Mouse (Mus musculus) right cerebral cortex, postnatal 4 days (tissue): ENCODE measurements around the gene St6galnac3.

Experiments
- DNase-seq: peaks from one replicate; pipeline ENCODE4 v3.0.0-alpha.2; 2022

The St6galnac3 gene

DNA sequence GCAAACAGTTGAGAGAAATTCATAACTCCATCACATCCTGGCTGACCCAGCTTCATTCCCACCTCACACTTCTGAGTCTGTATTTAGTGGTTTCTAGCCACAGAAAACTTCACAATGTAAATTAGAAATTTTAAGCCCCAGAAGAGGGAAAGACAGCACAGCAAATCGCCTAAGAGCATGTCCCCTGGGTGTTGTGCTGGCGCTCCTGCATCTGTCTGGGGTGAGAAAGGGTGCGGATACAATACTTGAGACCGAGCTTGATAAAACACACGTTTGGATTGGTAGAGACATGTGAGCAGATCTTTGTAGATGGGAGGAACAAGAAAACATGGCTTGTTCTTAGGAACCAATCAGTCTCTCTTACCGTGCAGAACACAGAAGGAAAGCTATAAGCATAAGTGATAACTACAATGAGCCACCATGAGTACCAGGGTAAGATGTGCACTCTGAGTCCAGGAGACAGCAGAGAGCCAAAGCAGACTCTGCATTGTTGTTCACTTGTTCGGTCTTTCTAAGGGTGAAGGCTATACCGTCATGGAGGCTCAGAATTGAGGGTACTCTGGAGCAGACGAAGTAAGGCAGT is 214.8 kb downstream of the St6galnac3 start:
- no peak for DNase-seq

DNA sequence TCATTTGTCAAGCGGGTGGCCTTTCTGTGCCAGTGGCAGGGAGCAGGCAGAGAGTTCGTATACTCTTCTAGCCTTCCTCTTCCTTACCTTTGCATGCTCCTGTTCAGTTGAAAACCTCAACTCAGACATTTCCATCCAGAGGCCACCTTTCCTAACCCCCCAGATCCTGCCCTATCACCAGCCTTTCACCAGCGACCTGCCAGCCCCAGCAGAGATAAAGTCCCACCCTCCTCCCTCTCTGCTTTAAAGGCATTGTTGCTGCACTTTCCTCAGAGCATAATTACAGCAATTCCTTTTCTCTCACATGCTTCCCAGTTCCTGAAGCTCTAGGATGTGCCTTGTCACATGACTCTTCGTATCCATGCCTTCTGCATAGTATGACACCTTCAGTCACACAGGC is 215.3 kb downstream of the St6galnac3 start:
- no peak for DNase-seq

- no peak for DNase-seq
These were observed 215.9 kb downstream of the St6galnac3 start for GRCm38 (mm10) chr3:153509029-153509428.

DNA sequence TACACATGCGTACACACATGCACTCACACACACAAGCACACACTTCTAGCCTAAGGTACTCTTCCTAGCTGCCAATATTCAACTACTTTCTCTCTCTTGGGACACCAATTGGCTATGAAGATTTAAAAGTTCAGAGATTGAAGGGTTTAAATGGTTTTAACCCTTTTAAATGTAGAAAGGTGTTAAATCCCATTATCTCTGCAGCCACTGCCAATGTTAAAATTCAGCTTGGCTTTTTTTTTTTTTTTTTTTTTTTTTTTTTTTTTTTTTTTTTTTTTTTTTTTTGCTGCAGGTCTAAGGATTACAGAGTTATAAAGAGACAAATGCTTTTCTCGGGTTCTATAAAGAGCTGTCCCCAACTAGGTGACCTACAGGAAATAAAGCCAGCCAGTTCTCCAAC is 216.4 kb downstream of the St6galnac3 start:
- DNase-seq: no peak

DNA sequence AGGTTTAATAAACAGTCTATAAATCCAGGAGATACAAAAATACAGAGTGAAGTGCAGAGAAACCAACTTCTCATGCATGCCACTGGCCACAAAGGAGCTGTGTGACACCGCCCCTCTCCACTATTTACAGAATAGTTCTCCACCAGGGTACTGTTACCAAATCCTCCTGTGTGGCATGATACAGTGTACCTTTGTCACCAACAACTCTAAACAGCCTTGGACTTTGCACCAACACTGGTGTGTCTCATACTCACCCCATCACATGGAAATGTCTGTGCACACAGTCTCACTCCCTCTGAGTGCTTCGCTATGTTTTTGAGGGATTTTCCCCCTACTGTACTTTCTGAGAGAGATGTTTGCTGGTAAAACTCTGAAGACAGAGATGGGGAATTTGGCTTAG is 217.4 kb downstream of the St6galnac3 start:
- no peak for DNase-seq

GRCm38 (mm10) chr3:153502488-153502887 is 222.5 kb downstream of the St6galnac3 start:
- no peak for DNase-seq

DNA sequence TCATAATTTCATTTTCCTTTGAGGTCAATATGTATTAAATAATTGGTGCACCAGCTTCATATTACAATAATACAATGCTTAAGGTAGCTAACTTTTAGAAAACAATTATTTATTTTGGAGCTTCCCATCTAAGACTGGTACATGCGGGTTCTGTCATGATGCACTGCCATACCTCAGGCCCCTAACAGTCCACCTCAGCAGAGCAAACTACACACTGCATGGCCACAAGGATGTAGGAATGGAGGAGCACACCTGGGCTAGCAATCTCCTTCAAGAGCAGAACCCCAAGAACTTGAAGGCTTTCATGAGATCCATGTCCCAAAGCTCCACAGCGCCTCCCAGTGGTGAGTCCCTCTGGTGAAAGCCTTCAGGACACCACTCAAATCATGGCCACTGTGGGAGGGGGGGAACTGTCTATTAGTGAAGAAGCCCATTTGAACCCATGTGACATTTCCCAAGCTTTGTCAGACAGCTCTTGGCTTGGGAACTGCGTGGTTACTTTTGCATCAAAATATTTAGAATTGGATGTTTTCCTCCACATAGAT is 223.6 kb downstream of the St6galnac3 start:
- peak; percentile 87 for DNase-seq

GRCm38 (mm10) chr3:153492986-153493385 is 232.0 kb downstream of the St6galnac3 start:
- DNase-seq: no peak

DNA sequence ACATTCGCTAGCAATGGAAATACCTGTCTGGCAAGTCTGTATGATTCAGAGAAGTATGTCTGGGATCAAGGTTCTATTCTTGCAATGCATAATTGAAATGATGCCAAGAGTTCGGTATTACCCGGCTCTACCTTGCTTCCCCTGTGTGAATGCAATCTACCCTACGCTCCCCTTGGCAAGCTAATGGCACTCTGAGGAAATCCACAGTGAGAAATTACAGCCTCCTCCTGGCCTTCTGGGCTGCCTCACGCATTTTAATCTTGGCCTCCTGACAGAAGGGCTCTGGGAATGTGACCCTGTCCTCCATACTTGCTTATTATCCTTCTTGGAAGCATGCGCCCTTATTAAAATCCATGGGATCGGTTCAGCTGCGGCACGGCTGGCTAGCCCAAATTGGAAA is 235.3 kb downstream of the St6galnac3 start:
- DNase-seq: no peak

GRCm38 (mm10) chr3:153488931-153489330 is 236.0 kb downstream of the St6galnac3 start:
- DNase-seq: no peak

- DNase-seq: no peak
These were observed 239.8 kb downstream of the St6galnac3 start for GRCm38 (mm10) chr3:153485176-153485575.

- peak; percentile 68 for DNase-seq
These were observed 240.3 kb downstream of the St6galnac3 start for GRCm38 (mm10) chr3:153484701-153485100.

GRCm38 (mm10) chr3:153483691-153484090 is 241.3 kb downstream of the St6galnac3 start:
- DNase-seq: no peak

GRCm38 (mm10) chr3:153482098-153482497 is 242.9 kb downstream of the St6galnac3 start:
- DNase-seq: peak; percentile 81

- no peak for DNase-seq
These were observed 244.0 kb downstream of the St6galnac3 start for GRCm38 (mm10) chr3:153481012-153481411.

DNA sequence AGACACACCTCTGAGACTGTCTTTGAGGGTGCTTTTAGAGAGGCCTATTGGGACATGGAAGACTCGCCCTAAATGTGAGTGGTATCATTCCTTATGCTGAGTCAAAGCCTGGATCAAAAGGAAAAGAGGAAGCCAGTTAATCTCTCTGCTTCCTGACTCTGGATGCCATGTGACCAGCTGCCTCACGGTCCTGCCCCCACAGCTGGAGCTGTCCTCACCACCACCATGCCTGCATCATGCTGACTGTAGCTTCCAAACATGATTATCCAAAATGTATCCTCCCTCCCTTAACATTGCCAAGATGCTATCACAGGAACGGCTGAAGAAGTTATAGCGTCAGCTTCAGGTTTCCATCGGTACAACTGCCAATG is 244.4 kb downstream of the St6galnac3 start:
- DNase-seq: no peak

GRCm38 (mm10) chr3:153480005-153480635 is 244.9 kb downstream of the St6galnac3 start:
- no peak for DNase-seq

- DNase-seq: no peak
These were observed 249.1 kb downstream of the St6galnac3 start for GRCm38 (mm10) chr3:153475919-153476318.

DNA sequence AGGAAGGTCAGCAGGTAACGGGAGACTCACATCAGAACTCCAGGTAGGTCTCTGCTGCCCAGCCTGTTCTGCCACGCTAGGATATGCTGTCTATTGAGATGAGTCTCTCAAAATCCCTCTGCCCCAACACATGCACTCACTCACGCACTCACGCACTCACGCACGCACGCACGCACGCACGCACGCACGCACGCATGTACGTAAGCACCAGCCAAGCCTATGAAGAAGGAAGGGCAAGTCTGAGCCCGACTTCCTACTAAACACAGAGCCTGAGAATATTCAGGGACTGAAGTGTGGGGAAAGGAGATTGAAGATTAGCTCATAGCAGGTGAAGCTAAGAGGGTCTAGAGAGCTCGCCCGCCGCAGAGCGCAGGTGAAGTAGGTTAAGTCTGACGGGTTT is 249.5 kb downstream of the St6galnac3 start:
- DNase-seq: no peak

GRCm38 (mm10) chr3:153472583-153473471 is 252.1 kb downstream of the St6galnac3 start:
- no peak for DNase-seq

GRCm38 (mm10) chr3:153463849-153464248 is 261.1 kb downstream of the St6galnac3 start:
- no peak for DNase-seq

DNA sequence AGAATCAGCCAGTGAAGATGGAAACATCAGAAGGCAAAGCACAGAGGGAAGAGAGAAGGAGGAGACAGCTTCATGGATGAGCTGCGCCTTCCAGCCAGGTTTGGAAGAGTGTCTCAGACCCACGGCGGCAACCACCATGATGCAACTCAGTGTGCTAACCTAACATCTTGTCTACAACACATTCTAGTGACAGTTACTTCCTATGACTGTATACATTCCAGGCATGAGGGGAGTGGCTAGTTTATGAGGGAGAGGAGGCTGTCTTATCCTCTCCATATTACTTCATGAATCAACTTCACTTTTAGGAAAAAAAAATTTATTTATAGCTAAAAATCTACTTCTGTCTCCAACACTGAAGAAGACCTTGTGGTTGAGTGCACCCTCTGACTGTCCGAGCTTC is 264.8 kb downstream of the St6galnac3 start:
- DNase-seq: no peak

GRCm38 (mm10) chr3:153458593-153458992 is 266.4 kb downstream of the St6galnac3 start:
- no peak for DNase-seq

- DNase-seq: no peak
These were observed 267.3 kb downstream of the St6galnac3 start for GRCm38 (mm10) chr3:153457701-153458100.
